Mouse (Mus musculus): ENCODE data around the gene Tef.

The Tef gene

GRCm38 (mm10) chr15:81828426-81829207, 26.4 kb downstream of the Tef start:
- 75% methylated on average over 7 of the region's 7 CpGs for WGBS

- WGBS = 73% methylated on average over 2 of the region's 2 CpGs
These were observed 27.0 kb downstream of the Tef start for GRCm38 (mm10) chr15:81829208-81829580.

DNA sequence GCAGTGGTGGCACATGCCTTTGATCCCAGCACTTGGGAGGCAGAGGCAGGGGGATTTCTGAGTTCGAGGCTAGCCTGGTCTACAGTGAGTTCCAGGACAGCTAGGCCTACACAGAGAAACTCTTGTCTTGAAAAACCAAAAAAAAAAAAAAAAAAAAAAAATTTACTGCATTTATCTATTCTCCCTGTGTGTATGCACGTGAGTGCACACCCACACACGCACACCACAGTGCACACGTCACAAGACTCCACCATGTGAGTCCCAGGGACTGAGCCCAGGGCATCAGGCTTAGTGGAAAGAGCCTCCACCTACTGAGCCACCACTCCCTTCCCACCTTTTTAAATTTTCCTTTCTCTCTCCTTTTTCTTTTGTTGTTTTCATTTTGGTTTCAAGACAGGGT, 28.3 kb downstream of the Tef start:
- 74% methylated on average over 4 of the region's 4 CpGs for WGBS

DNA sequence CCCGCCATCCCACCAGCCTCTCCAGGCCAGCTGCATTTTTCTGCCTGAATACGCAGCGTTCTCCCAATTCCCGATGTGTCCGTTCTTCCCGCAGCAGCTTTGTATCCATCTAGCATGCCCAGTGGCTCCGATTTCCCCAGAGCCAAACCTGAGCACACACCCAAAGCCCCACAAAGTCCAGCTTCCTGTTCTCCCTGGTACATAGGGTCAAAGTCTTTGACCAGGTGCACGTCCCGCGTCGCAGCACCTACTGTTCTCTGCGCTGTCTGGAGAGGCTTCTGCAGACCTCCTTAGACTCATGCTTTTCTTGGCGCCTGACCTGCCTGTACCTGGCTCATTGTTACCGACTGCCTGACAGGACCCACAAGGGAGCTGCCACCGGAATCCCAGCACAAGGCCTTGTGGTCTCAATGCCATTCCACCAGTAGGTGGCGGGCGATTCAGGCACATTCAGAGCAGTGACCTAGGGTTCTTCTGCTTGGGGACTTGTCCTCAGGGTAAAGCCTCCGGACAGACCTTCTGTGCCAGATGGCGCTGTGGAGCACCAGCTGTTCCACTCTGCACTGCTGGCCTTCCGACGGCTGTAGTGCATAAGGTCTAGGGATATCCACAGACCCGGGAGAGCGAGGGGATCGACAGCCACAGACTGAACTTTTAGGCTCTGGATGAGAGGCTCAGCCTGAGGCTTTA, 29.1 kb downstream of the Tef start:
- 23% methylated on average over 24 of the region's 24 CpGs for WGBS

- WGBS = 69% methylated on average over 3 of the region's 3 CpGs
These were observed 30.0 kb downstream of the Tef start for GRCm38 (mm10) chr15:81832219-81832618.

DNA sequence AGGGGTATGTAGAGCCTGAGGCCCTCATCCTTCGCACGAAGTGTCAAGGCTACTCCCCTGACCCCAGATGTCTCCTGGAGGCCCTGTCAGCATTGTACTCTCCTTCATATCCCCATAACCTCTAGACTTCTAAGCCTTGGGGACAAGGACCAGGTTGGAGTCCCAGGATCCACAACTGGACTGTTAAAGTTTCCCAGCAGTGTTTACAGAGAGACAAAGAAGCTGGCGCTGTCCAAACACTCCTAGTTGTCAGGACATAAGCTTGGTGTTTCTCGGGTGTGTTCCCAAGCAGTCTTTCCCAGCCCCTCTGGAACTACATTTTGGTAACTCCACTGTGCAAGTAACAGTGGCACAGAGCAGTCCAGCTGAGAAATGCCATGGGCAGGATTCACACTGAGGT, 31.3 kb downstream of the Tef start:
- WGBS = 84% methylated on average over 4 of the region's 4 CpGs

DNA sequence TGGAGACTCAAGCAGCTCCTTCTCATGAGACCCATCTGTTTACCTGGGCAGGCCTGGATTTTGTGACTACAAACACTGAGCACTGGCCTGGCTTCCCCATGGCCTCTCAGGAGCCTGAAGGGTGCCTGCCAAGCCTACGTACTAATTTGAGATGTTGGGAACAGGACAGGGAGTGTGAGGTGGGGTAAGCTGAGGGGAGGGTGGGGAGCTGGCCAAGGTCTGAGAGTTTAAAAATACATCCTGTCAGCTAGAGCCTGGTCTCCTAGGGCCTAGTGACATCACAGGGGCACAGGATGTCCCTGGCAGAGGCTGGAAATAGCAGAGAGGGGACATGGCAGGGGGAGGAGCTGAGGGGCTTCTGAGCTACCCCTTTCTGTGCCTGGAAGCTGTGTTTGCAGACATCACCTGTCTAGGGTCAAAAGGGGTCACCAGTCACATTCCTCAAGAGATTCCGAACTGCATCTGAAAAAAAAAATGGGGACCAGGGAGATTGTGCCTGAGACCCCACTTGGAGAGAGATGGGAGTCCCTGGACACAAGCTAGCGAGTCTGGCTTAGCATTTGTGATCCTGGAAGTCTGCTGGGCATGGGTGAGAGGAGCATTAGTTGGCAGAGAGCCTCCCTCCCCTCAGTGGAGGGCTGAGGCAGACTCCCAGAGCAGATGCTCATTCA, 32.1 kb downstream of the Tef start:
- 72% methylated on average over 3 of the region's 3 CpGs for WGBS

- 82% methylated on average over 10 of the region's 10 CpGs for WGBS
These were observed 33.0 kb downstream of the Tef start for GRCm38 (mm10) chr15:81835007-81835880.

- 5% methylated on average over 33 of the region's 33 CpGs for WGBS
These were observed 34.1 kb downstream of the Tef start for GRCm38 (mm10) chr15:81836124-81836821.

GRCm38 (mm10) chr15:81836966-81837920, 35.0 kb downstream of the Tef start:
- 72% methylated on average over 7 of the region's 7 CpGs for WGBS

- 49% methylated on average over 14 of the region's 14 CpGs for WGBS
These were observed 36.5 kb downstream of the Tef start for GRCm38 (mm10) chr15:81838554-81839235.

- WGBS = 42% methylated on average over 5 of the region's 5 CpGs
These were observed 37.4 kb downstream of the Tef start for GRCm38 (mm10) chr15:81839634-81840033.

DNA sequence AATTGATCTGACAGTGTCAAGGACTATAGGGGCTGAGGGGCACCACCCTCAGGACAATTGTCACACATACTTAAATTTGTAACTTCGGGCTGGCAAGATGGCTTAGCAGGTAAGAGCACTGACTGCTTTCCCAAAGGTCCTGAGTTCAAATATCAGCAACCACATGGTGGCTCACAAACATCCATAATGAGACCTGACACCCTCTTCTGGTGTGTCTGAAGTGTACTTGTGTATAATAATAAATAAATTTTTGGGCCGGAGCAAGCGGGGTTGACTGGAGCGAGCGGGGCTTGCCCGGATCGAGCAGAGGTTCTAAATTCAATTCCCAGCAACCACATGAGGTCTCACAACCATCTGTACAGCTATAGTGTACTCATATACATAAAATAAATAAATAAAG, 38.1 kb downstream of the Tef start:
- WGBS = 88% methylated on average over 7 of the region's 7 CpGs

DNA sequence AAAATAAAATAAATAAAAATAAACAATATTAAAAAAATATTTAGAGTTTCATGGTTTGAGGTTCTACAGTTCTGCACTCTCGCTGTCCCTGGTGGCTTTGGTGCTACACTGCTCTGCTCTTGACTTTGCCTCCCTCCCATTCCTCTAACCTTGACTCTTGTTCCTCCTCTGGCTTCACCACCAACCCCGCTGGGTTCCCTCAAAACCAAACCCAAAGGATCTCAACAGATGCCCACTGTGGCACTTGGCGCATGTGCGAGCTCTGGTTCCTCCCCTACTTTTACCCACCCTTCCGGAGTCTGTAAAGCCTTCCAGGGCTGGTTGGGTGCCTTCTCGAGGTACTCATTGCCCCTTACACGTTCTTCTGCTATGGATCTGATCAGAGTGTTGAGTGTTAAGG, 40.1 kb downstream of the Tef start:
- WGBS = 91% methylated on average over 7 of the region's 7 CpGs

- WGBS = 67% methylated on average over 5 of the region's 5 CpGs
These were observed 42.9 kb downstream of the Tef start for GRCm38 (mm10) chr15:81845033-81845625.

- WGBS = 43% methylated on average over 4 of the region's 4 CpGs
These were observed 43.5 kb downstream of the Tef start for GRCm38 (mm10) chr15:81845724-81846123.

DNA sequence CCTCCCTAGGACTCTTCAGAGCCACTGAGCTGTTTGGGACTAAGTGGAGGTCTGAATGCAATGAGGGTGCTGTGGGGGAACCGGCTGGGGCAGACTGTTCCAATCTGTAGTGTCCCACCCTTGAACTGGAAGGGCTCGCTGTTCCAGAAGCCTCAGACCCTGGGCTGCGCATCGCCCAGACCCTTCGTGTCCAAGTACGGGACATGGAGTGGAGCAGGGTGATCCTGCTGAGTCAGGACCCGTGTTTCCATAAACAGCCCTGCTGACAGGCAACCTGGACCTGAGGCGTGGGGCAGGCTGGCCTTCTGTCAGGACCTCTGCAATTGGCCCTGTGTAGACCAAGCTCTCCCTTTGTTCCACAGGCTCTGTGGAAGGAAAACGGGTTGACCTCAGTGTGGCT, 44.5 kb downstream of the Tef start:
- WGBS = 77% methylated on average over 9 of the region's 9 CpGs

- 85% methylated on average over 4 of the region's 4 CpGs for WGBS
These were observed 44.9 kb downstream of the Tef start for GRCm38 (mm10) chr15:81847161-81847560.

- 66% methylated on average over 5 of the region's 5 CpGs for WGBS
These were observed 45.6 kb downstream of the Tef start for GRCm38 (mm10) chr15:81847861-81848260.
